Mouse (Mus musculus) liver, adult 2 months (tissue): ENCODE results near the gene Nrip1. TPM values are rescaled to one million over a fixed set of nuclear protein-coding genes. Genes with fewer than 3 reads are reported as not detected.
A peak's percentile ranks its signal among the peaks of the same experiment; 100 is the strongest.

Experiments used
- DNase-seq: peaks from one replicate; pipeline ENCODE4 v3.0.0-alpha.2; 2011; ENCODE audit warnings: low read depth, low spot score; ENCODE audit errors: extremely low read depth
- H3K27ac ChIP-seq: fragments of 200-500 bp; replicated peaks from 2 replicates; pipeline ENCODE4 v1.5.1; 2012; ENCODE audit warnings: low read depth, mild to moderate bottlenecking, control low read depth, inconsistent platforms, low read length; ENCODE audit not compliant: insufficient read depth
- H3K27me3 ChIP-seq: fragments of 200-500 bp; 2 replicates; pipeline ENCODE4 v1.6.1; 2012; ENCODE audit warnings: mild to moderate bottlenecking, moderate library complexity, low read length, inconsistent platforms; ENCODE audit not compliant: control insufficient read depth, insufficient read depth
- H3K36me3 ChIP-seq: fragments of 200-500 bp; 2 replicates; pipeline ENCODE4 v1.6.1; 2012; ENCODE audit warnings: low read length, inconsistent platforms; ENCODE audit not compliant: control insufficient read depth, insufficient read depth
- H3K4me1 ChIP-seq: fragments of 200-500 bp; 2 replicates; pipeline ENCODE4 v1.6.1; 2011; ENCODE audit warnings: low read length; ENCODE audit not compliant: control insufficient read depth, insufficient read depth
- H3K4me3 ChIP-seq: fragments of 200-500 bp; 2 replicates; pipeline ENCODE4 v1.5.1; 2011; ENCODE audit warnings: low read depth, mild to moderate bottlenecking, control low read depth, low read length, moderate library complexity; ENCODE audit not compliant: insufficient read depth
- H3K79me2 ChIP-seq: fragments of 200-500 bp; 2 replicates; pipeline ENCODE4 v1.6.1; 2012; ENCODE audit warnings: inconsistent platforms, mild to moderate bottlenecking, low read length, moderate library complexity; ENCODE audit not compliant: control insufficient read depth, insufficient read depth
- H3K9ac ChIP-seq: fragments of 200-500 bp; 2 replicates; pipeline ENCODE4 v1.6.1; 2012; ENCODE audit warnings: low read depth, mild to moderate bottlenecking, control low read depth, inconsistent platforms, low read length
- CTCF ChIP-seq: fragments of 200-500 bp; IDR thresholded peaks from 2 replicates; pipeline ENCODE4 v1.5.1; 2011; ENCODE audit warnings: low read depth, low read length, control low read depth
- POLR2A ChIP-seq: fragments of 200-500 bp; IDR thresholded peaks from 2 replicates; pipeline ENCODE4 v1.6.1; 2011; ENCODE audit warnings: low read length, control low read depth; ENCODE audit not compliant: insufficient read depth; ENCODE audit errors: extremely low read depth
- WGBS: fragments of 180-500 bp; shearing (Covaris S2); methylation state at CpG from one replicate; pipeline ENCODE4 v1.1.7; 2018; 5-methylcytosine and 5-hydroxymethylcytosine counted together
- polyA plus RNA-seq: library from polyadenylated mRNA; depleted of rRNA; stranded (reverse); fragments of >200 nt; gene quantifications from 2 replicates; pipeline ENCODE4 v1.2.3, GENCODE M21; 2012
- total RNA-seq: library from RNA; depleted of rRNA; stranded (reverse); fragments of >200 nt; gene quantifications from 2 replicates; pipeline ENCODE4 v1.2.3, GENCODE M21; 2014

Nrip1 gene
- total and polyA plus RNA-seq, 2 experiments: 2.9 to 8.9 TPM

GRCm38 (mm10) chr16:76365237-76365636 lies 8.4 kb downstream of the Nrip1 start:
- H3K4me3 ChIP-seq: no peak overlapping the region
- H3K79me2 ChIP-seq: peaks cover 60% of the 10 kb centered on the region
- no peaks in the 10 kb centered on the region for H3K27me3 ChIP-seq
- no peak for DNase-seq
- H3K4me1 ChIP-seq: peaks cover 16% of the 10 kb centered on the region; the same call in 1 of the 2 replicates
- no peak overlapping the region for H3K27ac ChIP-seq
- TF ChIP-seq POLR2A: no peak
- no peak for TF ChIP-seq CTCF
- WGBS: 92% methylated on average over 10 of the region's 10 CpGs
- no peaks in the 10 kb centered on the region; the same call in 1 of the 2 replicates for H3K36me3 ChIP-seq
- H3K9ac ChIP-seq: no peak overlapping the region

GRCm38 (mm10) chr16:76363641-76364040 lies 10.0 kb downstream of the Nrip1 start:
- Histone ChIP-seq H3K4me1 (peaks cover 13% of the 10 kb centered on the region), H3K27ac (no peak overlapping the region), H3K9ac (no peak overlapping the region), H3K4me3 (no peak overlapping the region), H3K27me3 (no peaks in the 10 kb centered on the region), H3K79me2 (peaks cover 53% of the 10 kb centered on the region), H3K36me3 (no peaks in the 10 kb centered on the region; the same call in 1 of the 2 replicates)
- no peak for TF ChIP-seq CTCF
- no peak for TF ChIP-seq POLR2A
- no peak for DNase-seq
- WGBS: 96% methylated on average over 3 of the region's 3 CpGs

- DNase-seq: no peak
- Histone ChIP-seq H3K27ac (no peak overlapping the region), H3K4me1 (peaks cover 12% of the 10 kb centered on the region), H3K36me3 (no peaks in the 10 kb centered on the region; the same call in 1 of the 2 replicates), H3K79me2 (peaks cover 51% of the 10 kb centered on the region), H3K4me3 (no peak overlapping the region), H3K9ac (no peak overlapping the region), H3K27me3 (no peaks in the 10 kb centered on the region)
- WGBS: 86% methylated on average over 12 of the region's 12 CpGs
- no peak for TF ChIP-seq POLR2A
- no peak for TF ChIP-seq CTCF
Measured at GRCm38 (mm10) chr16:76362982-76363381, 10.6 kb downstream of the Nrip1 start.

GRCm38 (mm10) chr16:76360441-76360840 lies 13.2 kb downstream of the Nrip1 start:
- Histone ChIP-seq H3K27me3 (no peaks in the 10 kb centered on the region), H3K4me1 (peaks cover 12% of the 10 kb centered on the region), H3K27ac (no peak overlapping the region), H3K9ac (no peak overlapping the region), H3K36me3 (no peaks in the 10 kb centered on the region; the same call in 1 of the 2 replicates), H3K4me3 (no peak overlapping the region), H3K79me2 (peaks cover 50% of the 10 kb centered on the region)
- no peak for TF ChIP-seq CTCF
- no peak for TF ChIP-seq POLR2A
- 66% methylated on average over 6 of the region's 6 CpGs for WGBS
- DNase-seq: peak; percentile 31

GRCm38 (mm10) chr16:76358757-76359156 lies 14.9 kb downstream of the Nrip1 start:
- H3K27ac ChIP-seq: no peak overlapping the region
- H3K9ac ChIP-seq: no peak overlapping the region
- peaks cover 20% of the 10 kb centered on the region for H3K4me1 ChIP-seq
- DNase-seq: no peak
- peaks cover 45% of the 10 kb centered on the region for H3K79me2 ChIP-seq
- no peaks in the 10 kb centered on the region for H3K27me3 ChIP-seq
- TF ChIP-seq POLR2A (no peak), CTCF (no peak)
- H3K36me3 ChIP-seq: no peaks in the 10 kb centered on the region; the same call in 1 of the 2 replicates
- WGBS: 77% methylated on average over 4 of the region's 4 CpGs
- H3K4me3 ChIP-seq: no peak overlapping the region

- Histone ChIP-seq H3K4me3 (no peak overlapping the region), H3K27me3 (no peaks in the 10 kb centered on the region), H3K79me2 (peaks cover 45% of the 10 kb centered on the region), H3K36me3 (no peaks in the 10 kb centered on the region; the same call in 1 of the 2 replicates), H3K4me1 (peaks cover 22% of the 10 kb centered on the region), H3K9ac (no peak overlapping the region), H3K27ac (no peak overlapping the region)
- WGBS: 73% methylated on average over 18 of the region's 18 CpGs
- TF ChIP-seq POLR2A: no peak
- DNase-seq: peak; percentile 64
Measured at GRCm38 (mm10) chr16:76358128-76358748, 15.4 kb downstream of the Nrip1 start.
